Mouse (Mus musculus) MEL (cell line): ENCODE data around the gene 4933405L10Rik. TPM values are rescaled to one million over a fixed set of nuclear protein-coding genes. Genes with fewer than 3 reads are reported as not detected.

Source experiments
- DNase-seq: peaks from one replicate; pipeline ENCODE4 v3.0.0; 2011; ENCODE audit warnings: low read depth, low spot score
- H3K27ac ChIP-seq: 2 replicates; pipeline ENCODE4 v1.5.1; 2012; ENCODE audit warnings: low read depth, mild to moderate bottlenecking, control low read depth, low read length, moderate library complexity; ENCODE audit not compliant: control insufficient read depth
- H3K27me3 ChIP-seq, 2 experiments: fragments of 150-350 bp in 1 of 2; sonication (generic) in 1 of 2; 2 replicates each; pipeline ENCODE4 v1.6.1; 2012; ENCODE audit warnings: low read length in 2 of 2, mild to moderate bottlenecking in 2 of 2, improper control_type of control experiment in 1 of 2, moderate library complexity in 1 of 2; ENCODE audit not compliant: insufficient read depth in 2 of 2, control insufficient read depth in 1 of 2
- H3K36me3 ChIP-seq, 2 experiments: 2 replicates each; pipeline ENCODE4 v1.6.1; 2012 to 2014; ENCODE audit warnings: low read length in 2 of 2, improper control_type of control experiment in 1 of 2, inconsistent platforms in 1 of 2, mild to moderate bottlenecking in 1 of 2; ENCODE audit not compliant: insufficient read depth in 2 of 2, control insufficient read depth in 1 of 2
- H3K4me1 ChIP-seq, 2 experiments: fragments of 150-350 bp in 1 of 2; sonication (generic) in 1 of 2; 2 replicates each; pipeline ENCODE4 v1.6.1; 2012; ENCODE audit warnings: low read length in 2 of 2, improper control_type of control experiment in 1 of 2, mild to moderate bottlenecking in 1 of 2; ENCODE audit not compliant: insufficient read depth in 2 of 2, control insufficient read depth in 1 of 2
- H3K4me3 ChIP-seq, 2 experiments: fragments of 150-350 bp in 1 of 2; sonication (generic) in 1 of 2; 2 replicates each; pipeline ENCODE4 v1.5.1; 2012; ENCODE audit warnings: low read depth in 2 of 2, low read length in 2 of 2, mild to moderate bottlenecking in 2 of 2, moderate library complexity in 2 of 2, control low read depth in 1 of 2, improper control_type of control experiment in 1 of 2; ENCODE audit not compliant: control insufficient read depth in 1 of 2, insufficient read depth in 1 of 2
- H3K79me2 ChIP-seq: 2 replicates; pipeline ENCODE4 v1.6.1; 2012; ENCODE audit warnings: mild to moderate bottlenecking, low read length, moderate library complexity; ENCODE audit not compliant: control insufficient read depth, poor library complexity, insufficient read depth
- H3K9ac ChIP-seq: 2 replicates; pipeline ENCODE4 v1.6.1; 2012; ENCODE audit warnings: low read depth, mild to moderate bottlenecking, control low read depth, low read length, moderate library complexity; ENCODE audit not compliant: control insufficient read depth, poor library complexity, severe bottlenecking
- H3K9me3 ChIP-seq: fragments of 150-350 bp; sonication (generic); replicated peaks from 2 replicates; pipeline ENCODE4 v1.6.1; 2012; ENCODE audit warnings: mild to moderate bottlenecking, low read length, improper control_type of control experiment, moderate library complexity; ENCODE audit not compliant: insufficient read depth
- CHD2 ChIP-seq: IDR thresholded peaks from 2 replicates; pipeline ENCODE4 v1.6.1; 2011; ENCODE audit warnings: low read length, improper control_type of control experiment
- E2F4 ChIP-seq: IDR thresholded peaks from 2 replicates; pipeline ENCODE4 v1.6.1; 2011; ENCODE audit warnings: low read depth, low read length, improper control_type of control experiment, borderline replicate concordance
- EP300 ChIP-seq, 2 experiments: IDR thresholded peaks; 2 replicates each; pipeline ENCODE4 v1.6.1; 2011; ENCODE audit warnings: improper control_type of control experiment in 2 of 2, low read length in 2 of 2, low read depth in 1 of 2, mild to moderate bottlenecking in 1 of 2
- ETS1 ChIP-seq: IDR thresholded peaks from 2 replicates; pipeline ENCODE4 v1.6.1; 2012; ENCODE audit warnings: low read depth, mild to moderate bottlenecking, inconsistent platforms, low read length, improper control_type of control experiment, moderate library complexity
- GABPA ChIP-seq: IDR thresholded peaks from 2 replicates; pipeline ENCODE4 v1.6.1; 2012; ENCODE audit warnings: low read depth, mild to moderate bottlenecking, inconsistent platforms, low read length, improper control_type of control experiment, moderate library complexity
- MAX ChIP-seq: IDR thresholded peaks from 2 replicates; pipeline ENCODE4 v1.6.1; 2011; ENCODE audit warnings: low read length, improper control_type of control experiment
- MAZ ChIP-seq: IDR thresholded peaks from 2 replicates; pipeline ENCODE4 v1.6.1; 2012; ENCODE audit warnings: low read depth, mild to moderate bottlenecking, inconsistent platforms, low read length, improper control_type of control experiment
- MEF2A ChIP-seq: IDR thresholded peaks from 2 replicates; pipeline ENCODE4 v1.6.1; 2014; ENCODE audit warnings: low read depth, mild to moderate bottlenecking, inconsistent platforms, low read length, improper control_type of control experiment; ENCODE audit not compliant: poor library complexity, insufficient replicate concordance, severe bottlenecking; ENCODE audit errors: extremely low read depth
- MYB ChIP-seq: IDR thresholded peaks from 2 replicates; pipeline ENCODE4 v1.6.1; 2011; ENCODE audit warnings: mild to moderate bottlenecking, low read depth, low read length, improper control_type of control experiment
- MYC ChIP-seq: IDR thresholded peaks from 2 replicates; pipeline ENCODE4 v1.6.1; 2011; ENCODE audit warnings: low read depth, mild to moderate bottlenecking, low read length, improper control_type of control experiment, moderate library complexity
- RAD21 ChIP-seq: IDR thresholded peaks from 2 replicates; pipeline ENCODE4 v1.6.1; 2011; ENCODE audit warnings: mild to moderate bottlenecking, low read depth, low read length, improper control_type of control experiment
- SMC3 ChIP-seq: IDR thresholded peaks from 2 replicates; pipeline ENCODE4 v1.6.1; 2011; ENCODE audit warnings: low read depth, low read length, improper control_type of control experiment
- USF1 ChIP-seq: IDR thresholded peaks from 2 replicates; pipeline ENCODE4 v1.6.1; 2014; ENCODE audit warnings: low read depth, mild to moderate bottlenecking, inconsistent platforms, low read length, improper control_type of control experiment, moderate library complexity
- ZC3H11A ChIP-seq: IDR thresholded peaks from 2 replicates; pipeline ENCODE4 v1.6.1; 2012; ENCODE audit warnings: low read depth, mild to moderate bottlenecking, inconsistent platforms, low read length, improper control_type of control experiment
- ZMIZ1 ChIP-seq: IDR thresholded peaks from 2 replicates; pipeline ENCODE4 v1.6.1; 2012; ENCODE audit warnings: low read depth, mild to moderate bottlenecking, inconsistent platforms, low read length, improper control_type of control experiment, moderate library complexity
- polyA plus RNA-seq, 2 experiments: library from polyadenylated mRNA; stranded (reverse) in 1 of 2; unstranded in 1 of 2; fragments of >175 nt in 1 of 2; fragments of >200 nt in 1 of 2; gene quantifications; 2 replicates each; pipeline versions ENCODE4 v1.2.1 to v1.2.4; 2012; ENCODE audit warnings: low replicate concordance in 2 of 2, low read depth in 1 of 2; ENCODE audit not compliant: insufficient read length in 2 of 2, insufficient read depth in 1 of 2, missing spikeins in 1 of 2
- total RNA-seq: library from RNA; depleted of rRNA; stranded (reverse); fragments of 300-350 nt; gene quantifications from 2 replicates; pipeline ENCODE4 v1.2.3, GENCODE M21; 2012

4933405L10Rik gene
- total and polyA plus RNA-seq, 3 experiments = 0.23 to 0.42 TPM; not detected in 1

- Histone ChIP-seq H3K4me1 (no peaks in the 10 kb centered on the region), H3K27ac (no peak overlapping the region), H3K27me3 (no peaks in the 10 kb centered on the region), H3K36me3 (no peaks in the 10 kb centered on the region), H3K9ac (no peak overlapping the region), H3K9me3 (no peaks in the 10 kb centered on the region), H3K4me3 (no peak overlapping the region), H3K79me2 (no peaks in the 10 kb centered on the region)
- TF ChIP-seq ZC3H11A = no peak
- no peak for TF ChIP-seq CHD2
- TF ChIP-seq MYB = no peak
- no peak for TF ChIP-seq MAX
- no peak for TF ChIP-seq MAZ
- TF ChIP-seq E2F4 = no peak
- TF ChIP-seq MEF2A = no peak
- no peak for TF ChIP-seq ETS1
- no peak for TF ChIP-seq ZMIZ1
- no peak for TF ChIP-seq EP300 (IDR thresholded peaks at IDR 0.05; ENCODE audit: low read depth in 1 of 2, low read length in 2 of 2)
- TF ChIP-seq SMC3 = no peak
- no peak for TF ChIP-seq USF1
- no peak for DNase-seq
Observed at GRCm38 (mm10) chr8:105722861-105723260, 15.4 kb downstream of the 4933405L10Rik start.

GRCm38 (mm10) chr8:105725726-105726125 lies 18.3 kb downstream of the 4933405L10Rik start:
- Histone ChIP-seq H3K27ac (no peak overlapping the region), H3K4me3 (no peak overlapping the region), H3K9ac (no peak overlapping the region), H3K79me2 (no peaks in the 10 kb centered on the region), H3K9me3 (no peaks in the 10 kb centered on the region), H3K36me3 (no peaks in the 10 kb centered on the region), H3K4me1 (no peaks in the 10 kb centered on the region), H3K27me3 (no peaks in the 10 kb centered on the region)
- no peak for TF ChIP-seq SMC3
- TF ChIP-seq MYC = no peak
- TF ChIP-seq ZMIZ1 = no peak
- no peak for TF ChIP-seq MYB
- no peak for TF ChIP-seq EP300 (IDR thresholded peaks at IDR 0.05; ENCODE audit: low read depth in 1 of 2, low read length in 2 of 2)
- no peak for TF ChIP-seq GABPA
- TF ChIP-seq RAD21 = no peak
- DNase-seq = no peak
